Mouse (Mus musculus) midbrain, postnatal 0 days (tissue): ENCODE measurements around the gene Dyrk1b. TPM values are rescaled to one million over a fixed set of nuclear protein-coding genes. Genes with fewer than 3 reads are reported as not detected.
"Not testable (repeated sequence)": the region's sequence is repeated elsewhere in the genome, so short reads cannot be mapped to it uniquely, and the experiment has no call there.

ENCODE experiments used
- ATAC-seq: fragments of 200-750 bp; cut with Nextera tagmentation; 2 replicates; pipeline ENCODE4 v1.8.0; 2017; ENCODE audit warnings: moderate number of reproducible peaks, mild to moderate bottlenecking, moderate TSS enrichment, moderate library complexity; ENCODE audit not compliant: low FRiP score
- DNase-seq: peaks from one replicate; pipeline ENCODE4 v3.0.0-alpha.2; 2015; ENCODE audit warnings: low spot score
- H3K27ac ChIP-seq: fragments of 300-500 bp; sonication (generic); 2 replicates; pipeline ENCODE4 v1.5.1; 2014; ENCODE audit warnings: low read depth, mild to moderate bottlenecking, low read length, mixed read lengths
- H3K27me3 ChIP-seq: fragments of 300-500 bp; sonication (generic); 2 replicates; pipeline ENCODE4 v1.6.1; 2014; ENCODE audit warnings: low read length, control low read depth, mixed read lengths; ENCODE audit not compliant: insufficient read depth
- H3K36me3 ChIP-seq: fragments of 300-500 bp; sonication (generic); 2 replicates; pipeline ENCODE4 v1.6.1; 2014; ENCODE audit warnings: low read length, control low read depth, mixed read lengths; ENCODE audit not compliant: insufficient read depth
- H3K4me1 ChIP-seq: fragments of 300-500 bp; sonication (generic); 2 replicates; pipeline ENCODE4 v1.6.1; 2014; ENCODE audit warnings: mild to moderate bottlenecking, control low read depth, antibody characterized with exemption, low read length, mixed read lengths; ENCODE audit not compliant: insufficient read depth
- H3K4me2 ChIP-seq: fragments of 300-500 bp; sonication (generic); 2 replicates; pipeline ENCODE4 v1.6.1; 2014; ENCODE audit warnings: low read depth, mild to moderate bottlenecking, low read length, mixed read lengths; ENCODE audit not compliant: poor library complexity, severe bottlenecking
- H3K4me3 ChIP-seq: fragments of 300-500 bp; sonication (generic); 2 replicates; pipeline ENCODE4 v1.5.1; 2014; ENCODE audit warnings: low read depth, mild to moderate bottlenecking, low read length, moderate library complexity
- H3K9ac ChIP-seq: fragments of 300-500 bp; sonication (generic); replicated peaks from 2 replicates; pipeline ENCODE4 v1.6.1; 2014; ENCODE audit warnings: mild to moderate bottlenecking, low read length, moderate library complexity, mixed read lengths; ENCODE audit not compliant: poor library complexity, severe bottlenecking
- H3K9me3 ChIP-seq: fragments of 300-500 bp; sonication (generic); 2 replicates; pipeline ENCODE4 v1.6.1; 2016; ENCODE audit warnings: low read length, control low read depth
- CTCF ChIP-seq: IDR thresholded peaks from 2 replicates; pipeline ENCODE4 v1.5.1; 2016; ENCODE audit warnings: antibody characterized with exemption, mild to moderate bottlenecking
- WGBS: fragments of 180-500 bp; shearing (Covaris S2); extraction: QIAGEN DNeasy Blood & Tissue Kit; methylation state at CpG from one replicate; pipeline ENCODE4 v1.1.7; 2014; 5-methylcytosine and 5-hydroxymethylcytosine counted together
- polyA plus RNA-seq: library from polyadenylated mRNA; unstranded; fragments of >200 nt; fragmentation: Nextera tagmentation; extraction: Ambion mirVana; gene quantifications from 2 replicates; pipeline ENCODE4 v1.2.1, GENCODE M21; 2015
- total RNA-seq: library from RNA; depleted of rRNA; stranded (reverse); fragments of >200 nt; gene quantifications from 2 replicates; pipeline ENCODE4 v1.2.3, GENCODE M21; 2014

The Dyrk1b gene
- total and polyA plus RNA-seq, 2 experiments from 2014 or later = 8.0 to 33.3 TPM

GRCm38 (mm10) chr7:28208988-28209508 lies 29.8 kb downstream of the Dyrk1b start:
- 57% methylated on average over 19 of the region's 19 CpGs for whole genome bisulfite sequencing
- peak overlapping the region; percentile 43 for H3K4me2 ChIP-seq
- DNase-seq = peak; percentile 87
- H3K9me3 ChIP-seq = no peaks in the 10 kb centered on the region
- H3K27me3 ChIP-seq = no peaks in the 10 kb centered on the region
- no peaks in the 10 kb centered on the region for H3K4me1 ChIP-seq
- 0 out of 2 replicates have a peak overlapping the region, but pooled peaks have one; percentile 29 for H3K9ac ChIP-seq
- H3K27ac ChIP-seq = no peak overlapping the region
- ATAC-seq = no peak
- no peak for TF ChIP-seq CTCF
- peak overlapping the region; percentile 24; the same call in 1 of the 2 replicates for H3K4me3 ChIP-seq
- H3K36me3 ChIP-seq = no peaks in the 10 kb centered on the region

DNA sequence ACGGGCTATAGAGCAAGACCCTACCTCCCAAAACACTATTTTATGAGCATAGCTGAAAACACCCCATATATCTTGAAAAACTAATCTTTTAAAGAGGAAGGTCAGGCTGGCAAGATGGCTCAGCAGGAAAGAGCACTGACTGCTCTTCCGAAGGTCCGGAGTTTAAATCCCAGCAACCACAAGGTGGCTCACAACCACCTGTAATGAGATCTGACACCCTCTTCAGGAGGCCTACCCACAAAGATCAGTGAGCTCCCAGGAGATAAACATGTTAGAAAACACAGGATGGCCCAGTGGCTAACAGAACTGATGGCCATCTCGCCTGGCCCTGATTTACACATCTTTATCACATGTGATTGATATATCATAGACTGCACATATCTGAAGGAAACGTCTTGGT lies 31.5 kb downstream of the Dyrk1b start:
- no peaks in the 10 kb centered on the region for H3K36me3 ChIP-seq
- WGBS = 52% methylated on average over 5 of the region's 5 CpGs
- H3K27me3 ChIP-seq = no peaks in the 10 kb centered on the region
- DNase-seq = no peak
- no peak for ATAC-seq
- peak; percentile 46 for TF ChIP-seq CTCF
- no peaks in the 10 kb centered on the region for H3K4me1 ChIP-seq
- no peak overlapping the region for H3K4me2 ChIP-seq
- no peaks in the 10 kb centered on the region for H3K9me3 ChIP-seq
- no peak overlapping the region for H3K4me3 ChIP-seq
- H3K27ac ChIP-seq = no peak overlapping the region
- no peak overlapping the region for H3K9ac ChIP-seq

DNA sequence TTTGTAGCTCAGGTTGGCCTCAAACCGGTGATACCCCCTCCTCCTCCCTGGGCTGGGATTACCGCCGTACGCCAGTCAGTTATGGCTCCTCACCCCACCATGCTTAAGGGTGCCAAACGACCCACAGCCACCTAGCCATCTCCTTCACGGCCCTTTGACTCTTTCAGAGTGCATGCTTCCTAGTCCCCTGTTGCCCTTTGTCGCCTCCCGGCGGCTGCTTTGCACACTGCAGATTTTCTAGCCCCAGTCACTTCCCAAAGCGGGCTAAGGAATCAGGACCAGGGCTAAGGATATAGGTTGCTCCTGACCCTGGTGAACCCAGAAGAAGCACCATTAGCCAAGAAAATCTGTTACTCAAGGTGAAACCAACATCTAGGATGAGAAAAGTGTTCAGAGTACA lies 34.9 kb downstream of the Dyrk1b start:
- H3K4me1 ChIP-seq = no peaks in the 10 kb centered on the region
- peak; percentile 64 for TF ChIP-seq CTCF
- H3K9ac ChIP-seq = no peak overlapping the region
- no peaks in the 10 kb centered on the region for H3K9me3 ChIP-seq
- H3K36me3 ChIP-seq = no peaks in the 10 kb centered on the region
- 40% methylated on average over 10 of the region's 10 CpGs for WGBS
- no peaks in the 10 kb centered on the region for H3K27me3 ChIP-seq
- no peak overlapping the region for H3K4me2 ChIP-seq
- no peak overlapping the region for H3K4me3 ChIP-seq
- ATAC-seq (no peak), DNase-seq (no peak)
- H3K27ac ChIP-seq = no peak overlapping the region

GRCm38 (mm10) chr7:28215950-28216349 lies 36.7 kb downstream of the Dyrk1b start:
- H3K9me3 ChIP-seq, ATAC-seq, H3K4me1 ChIP-seq: not testable (repeated sequence)

GRCm38 (mm10) chr7:28217811-28218210 lies 38.5 kb downstream of the Dyrk1b start:
- 90% methylated on average over 7 of the region's 13 CpGs for WGBS

More at GRCm38 (mm10) chr7:28215950-28216349, 36.7 kb downstream of the Dyrk1b start:
- not testable (repeated sequence) for DNase-seq, H3K27me3 ChIP-seq, H3K9ac ChIP-seq, H3K4me3 ChIP-seq, H3K27ac ChIP-seq, H3K4me2 ChIP-seq, H3K36me3 ChIP-seq
- 93% methylated on average over 2 of the region's 2 CpGs for WGBS

GRCm38 (mm10) chr7:28218951-28219740 lies 39.9 kb downstream of the Dyrk1b start:
- H3K9ac ChIP-seq, H3K9me3 ChIP-seq, H3K4me3 ChIP-seq, H3K36me3 ChIP-seq, H3K4me1 ChIP-seq, H3K4me2 ChIP-seq, ATAC-seq, H3K27ac ChIP-seq, H3K27me3 ChIP-seq: not testable (repeated sequence)
- WGBS = 78% methylated on average over 20 of the region's 20 CpGs
- DNase-seq = peak; percentile 79

More at GRCm38 (mm10) chr7:28217811-28218210, 38.5 kb downstream of the Dyrk1b start:
- not testable (repeated sequence) for H3K4me3 ChIP-seq, H3K9ac ChIP-seq, H3K9me3 ChIP-seq, H3K4me2 ChIP-seq, H3K36me3 ChIP-seq, H3K4me1 ChIP-seq, ATAC-seq, DNase-seq, H3K27me3 ChIP-seq, H3K27ac ChIP-seq

GRCm38 (mm10) chr7:28226836-28227235 lies 47.6 kb downstream of the Dyrk1b start:
- ATAC-seq, H3K4me3 ChIP-seq: not testable (repeated sequence)
- 79% methylated on average over 4 of the region's 4 CpGs for WGBS

GRCm38 (mm10) chr7:28227421-28227820 lies 48.2 kb downstream of the Dyrk1b start:
- H3K4me1 ChIP-seq, H3K4me2 ChIP-seq, DNase-seq, H3K9me3 ChIP-seq, H3K9ac ChIP-seq, H3K36me3 ChIP-seq, H3K4me3 ChIP-seq, ATAC-seq, H3K27me3 ChIP-seq, H3K27ac ChIP-seq: not testable (repeated sequence)
- 97% methylated on average over 4 of the region's 4 CpGs for WGBS

More at GRCm38 (mm10) chr7:28226836-28227235, 47.6 kb downstream of the Dyrk1b start:
- not testable (repeated sequence) for H3K4me1 ChIP-seq, H3K4me2 ChIP-seq, DNase-seq, H3K27ac ChIP-seq, H3K36me3 ChIP-seq, H3K9ac ChIP-seq, H3K9me3 ChIP-seq, H3K27me3 ChIP-seq
